Mouse (Mus musculus): ENCODE measurements around the gene Epop. TPM values are rescaled to one million over a fixed set of nuclear protein-coding genes. Genes with fewer than 3 reads are reported as not detected.

Gene Epop
- polyA plus RNA-seq, 1 experiment, result 3.3 TPM

- no peaks in the 10 kb centered on the region for H3K79me2 ChIP-seq (ENCODE audit: control insufficient read depth, insufficient read depth)
- H3K4me2 ChIP-seq (ENCODE audit: low read depth), result peak overlapping the region; percentile 95
- no peak for TF ChIP-seq MAX (IDR thresholded peaks at IDR 0.05; ENCODE audit: low read depth)
- TF ChIP-seq MYOG (IDR thresholded peaks at IDR 0.05; ENCODE audit: control insufficient read depth in 1 of 3, insufficient read depth in 1 of 3, insufficient read length in 2 of 3, low read depth in 2 of 3), result no peak
- no peak for TF ChIP-seq USF1 (IDR thresholded peaks at IDR 0.05; ENCODE audit: low read depth)
- no peak for TF ChIP-seq TCF3 (IDR thresholded peaks at IDR 0.05; ENCODE audit: insufficient read length, low read depth)
- TF ChIP-seq POLR2A (IDR thresholded peaks at IDR 0.05; ENCODE audit: insufficient read length, low read depth), result no peak
- TF ChIP-seq CEBPB (IDR thresholded peaks at IDR 0.05; ENCODE audit: insufficient read depth, poor library complexity, severe bottlenecking), result no peak
- no peak for TF ChIP-seq REST (IDR thresholded peaks at IDR 0.05; ENCODE audit: insufficient read depth, insufficient read length)
- TF ChIP-seq TCF12 (IDR thresholded peaks at IDR 0.05; ENCODE audit: insufficient read depth, poor library complexity, severe bottlenecking), result no peak
- no peak for TF ChIP-seq E2F4 (IDR thresholded peaks at IDR 0.05; ENCODE audit: insufficient read depth)
- TF ChIP-seq POLR2AphosphoS2 (IDR thresholded peaks at IDR 0.05; ENCODE audit: insufficient read length, low read depth), result no peak
- no peak for TF ChIP-seq MYOD1 (IDR thresholded peaks at IDR 0.05; ENCODE audit: control insufficient read depth in 1 of 3, insufficient read length in 2 of 3, low read depth in 2 of 3)
- peaks cover 20% of the 10 kb centered on the region for H3K27me3 ChIP-seq (ENCODE audit: control insufficient read depth, insufficient read depth, insufficient read length)
- H3ac ChIP-seq (ENCODE audit: control insufficient read depth, insufficient read length), result peak overlapping the region; percentile 19
- no peaks in the 10 kb centered on the region for H3K36me3 ChIP-seq (ENCODE audit: control insufficient read depth, insufficient read depth)
- no peak overlapping the region for H3K4me3 ChIP-seq
These were observed 659 bp downstream of the Epop start for GRCm38 (mm10) chr11:97628568-97629518.

- Histone ChIP-seq H3K27me3 (ENCODE audit: control insufficient read depth, insufficient read depth, insufficient read length) (peaks cover 20% of the 10 kb centered on the region), H3K4me2 (ENCODE audit: low read depth) (no peak overlapping the region), H3K79me2 (ENCODE audit: control insufficient read depth, insufficient read depth) (no peaks in the 10 kb centered on the region), H3K36me3 (ENCODE audit: control insufficient read depth, insufficient read depth) (no peaks in the 10 kb centered on the region), H3ac (ENCODE audit: control insufficient read depth, insufficient read length) (no peak overlapping the region), H3K4me3 (no peak overlapping the region)
- TF ChIP-seq TCF12 (IDR thresholded peaks at IDR 0.05; ENCODE audit: insufficient read depth, poor library complexity, severe bottlenecking) (no peak), POLR2A (IDR thresholded peaks at IDR 0.05; ENCODE audit: insufficient read length, low read depth) (no peak), POLR2AphosphoS2 (IDR thresholded peaks at IDR 0.05; ENCODE audit: insufficient read length, low read depth) (no peak), TCF3 (IDR thresholded peaks at IDR 0.05; ENCODE audit: insufficient read length, low read depth) (no peak), MAX (IDR thresholded peaks at IDR 0.05; ENCODE audit: low read depth) (no peak), REST (IDR thresholded peaks at IDR 0.05; ENCODE audit: insufficient read depth, insufficient read length) (no peak), MYOG (IDR thresholded peaks at IDR 0.05; ENCODE audit: control insufficient read depth in 1 of 3, insufficient read depth in 1 of 3, insufficient read length in 2 of 3, low read depth in 2 of 3) (no peak)
These were observed 1.3 kb downstream of the Epop start for GRCm38 (mm10) chr11:97628303-97628567.

- TF ChIP-seq TCF12 (IDR thresholded peaks at IDR 0.05; ENCODE audit: insufficient read depth, poor library complexity, severe bottlenecking), result no peak
- no peak for TF ChIP-seq TCF3 (IDR thresholded peaks at IDR 0.05; ENCODE audit: insufficient read length, low read depth)
- TF ChIP-seq CEBPB (IDR thresholded peaks at IDR 0.05; ENCODE audit: insufficient read depth, poor library complexity, severe bottlenecking), result no peak
- no peak for TF ChIP-seq E2F4 (IDR thresholded peaks at IDR 0.05; ENCODE audit: insufficient read depth)
- TF ChIP-seq MAX (IDR thresholded peaks at IDR 0.05; ENCODE audit: low read depth), result no peak
- no peak for TF ChIP-seq REST (IDR thresholded peaks at IDR 0.05; ENCODE audit: insufficient read depth, insufficient read length)
- TF ChIP-seq MYOG (IDR thresholded peaks at IDR 0.05; ENCODE audit: control insufficient read depth in 1 of 3, insufficient read depth in 1 of 3, insufficient read length in 2 of 3, low read depth in 2 of 3), result no peak
- no peak for TF ChIP-seq POLR2A (IDR thresholded peaks at IDR 0.05; ENCODE audit: insufficient read length, low read depth)
- TF ChIP-seq POLR2AphosphoS2 (IDR thresholded peaks at IDR 0.05; ENCODE audit: insufficient read length, low read depth), result no peak
- TF ChIP-seq SRF (IDR thresholded peaks at IDR 0.05; ENCODE audit: control insufficient read depth, insufficient read length, low read depth), result no peak
- no peak for TF ChIP-seq MYOD1 (IDR thresholded peaks at IDR 0.05; ENCODE audit: control insufficient read depth in 1 of 3, insufficient read length in 2 of 3, low read depth in 2 of 3)
- TF ChIP-seq USF1 (IDR thresholded peaks at IDR 0.05; ENCODE audit: low read depth), result no peak
- Histone ChIP-seq H3K4me3 (no peak overlapping the region), H3K79me2 (ENCODE audit: control insufficient read depth, insufficient read depth) (no peaks in the 10 kb centered on the region), H3K4me2 (ENCODE audit: low read depth) (no peak overlapping the region), H3ac (ENCODE audit: control insufficient read depth, insufficient read length) (no peak overlapping the region), H3K27me3 (ENCODE audit: control insufficient read depth, insufficient read depth, insufficient read length) (peaks cover 20% of the 10 kb centered on the region), H3K36me3 (ENCODE audit: control insufficient read depth, insufficient read depth) (no peaks in the 10 kb centered on the region)
These were observed 1.8 kb downstream of the Epop start for GRCm38 (mm10) chr11:97627556-97628302.

GRCm38 (mm10) chr11:97626850-97627249 lies 2.7 kb downstream of the Epop start:
- Histone ChIP-seq H3K4me3 (no peak overlapping the region), H3K79me2 (ENCODE audit: control insufficient read depth, insufficient read depth) (no peaks in the 10 kb centered on the region), H3K27me3 (ENCODE audit: control insufficient read depth, insufficient read depth, insufficient read length) (peaks cover 20% of the 10 kb centered on the region), H3K36me3 (ENCODE audit: control insufficient read depth, insufficient read depth) (no peaks in the 10 kb centered on the region), H3ac (ENCODE audit: control insufficient read depth, insufficient read length) (no peak overlapping the region), H3K4me2 (ENCODE audit: low read depth) (no peak overlapping the region)
- no peak for TF ChIP-seq POLR2A (IDR thresholded peaks at IDR 0.05; ENCODE audit: insufficient read length, low read depth)
- TF ChIP-seq CEBPB (IDR thresholded peaks at IDR 0.05; ENCODE audit: insufficient read depth, poor library complexity, severe bottlenecking), result no peak
- no peak for TF ChIP-seq MAX (IDR thresholded peaks at IDR 0.05; ENCODE audit: low read depth)
- no peak for TF ChIP-seq SRF (IDR thresholded peaks at IDR 0.05; ENCODE audit: control insufficient read depth, insufficient read length, low read depth)
- no peak for TF ChIP-seq REST (IDR thresholded peaks at IDR 0.05; ENCODE audit: insufficient read depth, insufficient read length)
- no peak for TF ChIP-seq POLR2AphosphoS2 (IDR thresholded peaks at IDR 0.05; ENCODE audit: insufficient read length, low read depth)
- TF ChIP-seq E2F4 (IDR thresholded peaks at IDR 0.05; ENCODE audit: insufficient read depth), result no peak
- TF ChIP-seq TCF3 (IDR thresholded peaks at IDR 0.05; ENCODE audit: insufficient read length, low read depth), result no peak
- no peak for TF ChIP-seq MYOD1 (IDR thresholded peaks at IDR 0.05; ENCODE audit: control insufficient read depth in 1 of 3, insufficient read length in 2 of 3, low read depth in 2 of 3)
- TF ChIP-seq USF1 (IDR thresholded peaks at IDR 0.05; ENCODE audit: low read depth), result no peak
- no peak for TF ChIP-seq TCF12 (IDR thresholded peaks at IDR 0.05; ENCODE audit: insufficient read depth, poor library complexity, severe bottlenecking)
